Mouse (Mus musculus) layer of hippocampus, adult 18-20 months (tissue): Measurements from ENCODE around the gene Lgsn. TPM values are rescaled to one million over a fixed set of nuclear protein-coding genes. Genes with fewer than 3 reads are reported as not detected.

ENCODE experiments used
- DNase-seq, 2 experiments: peaks; one replicate each; pipeline ENCODE4 v3.0.0; 2022; ENCODE audit warnings: low spot score in 2 of 2
- total RNA-seq, 2 experiments: library from RNA; stranded (reverse); gene quantifications; 2 replicates each; pipeline ENCODE4 v1.2.3; 2021

The Lgsn gene
- total RNA-seq, 2 experiments from 2014 or later: not detected

- DNase-seq: no peak
Observed at GRCm38 (mm10) chr1:31214831-31215230, 38.6 kb downstream of the Lgsn start.

DNA sequence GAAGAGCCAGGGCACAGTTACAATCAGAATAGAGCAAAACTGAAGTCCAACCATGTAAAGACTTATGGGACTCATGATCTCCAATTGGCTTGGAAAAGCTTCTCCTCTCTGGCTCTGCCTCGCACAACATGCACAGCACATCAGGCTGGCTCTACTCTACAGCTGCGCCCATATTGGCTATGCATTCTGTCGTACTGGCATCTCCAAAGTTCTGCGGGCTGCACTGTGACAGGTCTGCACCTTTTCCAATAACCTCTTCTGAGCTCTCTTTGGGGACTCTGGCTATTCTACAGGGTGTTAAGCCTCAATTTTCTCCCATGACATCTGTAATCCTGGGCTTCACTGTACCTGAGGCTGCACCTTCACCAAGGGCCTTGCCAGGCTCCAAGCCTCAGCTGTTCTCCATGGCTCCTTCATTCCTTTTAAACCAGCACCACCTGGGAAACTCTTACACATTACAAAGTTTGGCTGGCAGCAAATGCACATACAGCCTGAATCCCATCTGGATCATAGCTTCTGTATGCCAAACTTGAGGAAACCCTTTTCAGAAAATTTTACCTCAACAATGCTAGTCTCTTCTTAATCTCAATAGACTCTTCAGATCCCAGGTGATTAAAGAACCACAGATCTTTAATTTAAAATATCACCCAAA is 44.5 kb downstream of the Lgsn start:
- no peak for DNase-seq

- no peak for DNase-seq
Observed at GRCm38 (mm10) chr1:31222564-31222963, 46.4 kb downstream of the Lgsn start, which contains the start of the genes 4931428L18Rik and Pih1d3. TSS of gene 4931428L18Rik (minus strand) at chr1:31222684. TSS of gene Pih1d3 (plus strand) at chr1:31222838.

GRCm38 (mm10) chr1:31233319-31234036 is 57.3 kb downstream of the Lgsn start:
- peak in 1 of 2 experiments; percentile 37 for DNase-seq

Other genes starting within 250 kb of the Lgsn start
- gene AC153137.1, start 198.4 kb upstream of the Lgsn start, total RNA-seq: not detected
- not detected for gene 4931428L18Rik, start 46.3 kb downstream of the Lgsn start, total RNA-seq
- not detected for gene Pih1d3, start 46.4 kb downstream of the Lgsn start, total RNA-seq